In genomic region chr7:25006171-25006570, GRCm38 (mm10) we compare ENCODE assay signal across 8 mouse cellular contexts. TPM values are rescaled to one million over a fixed set of nuclear protein-coding genes. Genes with fewer than 3 reads are reported as not detected.
DNase-seq lines count a peak whose midpoint lies in the region; ATAC-seq lines count a peak whose summit lies in the region.

No protein-coding gene starts in this region.

- no peaks in the 10 kb centered on the region for H3K9me3 ChIP-seq in heart, embryonic 13.5 days
- H3K9me3 ChIP-seq in embryonic facial prominence, embryonic 12.5 days: no peaks in the 10 kb centered on the region
- H3K9me3 ChIP-seq in hindbrain, embryonic 16.5 days (ENCODE audit: control insufficient read depth, low read length): no peaks in the 10 kb centered on the region
- H3K9me3 ChIP-seq in midbrain, embryonic 15.5 days: no peaks in the 10 kb centered on the region

- H3K36me3 ChIP-seq in heart, embryonic 13.5 days: no peaks in the 10 kb centered on the region
- H3K36me3 ChIP-seq in embryonic facial prominence, embryonic 12.5 days: no peaks in the 10 kb centered on the region
- no peaks in the 10 kb centered on the region; the same call in 1 of the 2 replicates for H3K36me3 ChIP-seq in hindbrain, embryonic 16.5 days (ENCODE audit: control insufficient read depth, insufficient read depth, low read length)
- no peaks in the 10 kb centered on the region for H3K36me3 ChIP-seq in midbrain, embryonic 15.5 days (replicated peaks)

- H3K4me2 ChIP-seq in heart, embryonic 13.5 days: peak overlapping the region; percentile 74
- H3K4me2 ChIP-seq in embryonic facial prominence, embryonic 12.5 days (replicated peaks): peak overlapping the region; percentile 82
- peak overlapping the region; percentile 76 for H3K4me2 ChIP-seq in hindbrain, embryonic 16.5 days (ENCODE audit: low read length)
- peak overlapping the region; percentile 53 for H3K4me2 ChIP-seq in midbrain, embryonic 15.5 days

- H3K27me3 ChIP-seq in heart, embryonic 13.5 days (replicated peaks): peaks cover 90% of the 10 kb centered on the region
- H3K27me3 ChIP-seq in embryonic facial prominence, embryonic 12.5 days: peaks cover 75% of the 10 kb centered on the region
- H3K27me3 ChIP-seq in hindbrain, embryonic 16.5 days (replicated peaks; ENCODE audit: control insufficient read depth, insufficient read depth, low read length): no peaks in the 10 kb centered on the region
- no peaks in the 10 kb centered on the region for H3K27me3 ChIP-seq in midbrain, embryonic 15.5 days (replicated peaks)

- peaks cover 32% of the 10 kb centered on the region for H3K4me1 ChIP-seq in heart, embryonic 13.5 days
- H3K4me1 ChIP-seq in embryonic facial prominence, embryonic 12.5 days: peaks cover 47% of the 10 kb centered on the region
- peaks cover 63% of the 10 kb centered on the region for H3K4me1 ChIP-seq in hindbrain, embryonic 16.5 days (ENCODE audit: control insufficient read depth, insufficient read depth, low read depth, low read length)
- H3K4me1 ChIP-seq in midbrain, embryonic 15.5 days: peaks cover 77% of the 10 kb centered on the region

- no peak for ATAC-seq in heart, embryonic 13.5 days (ENCODE audit: extremely low read depth, insufficient number of reproducible peaks, low FRiP score, low TSS enrichment)
- ATAC-seq in embryonic facial prominence, embryonic 12.5 days (ENCODE audit: insufficient number of reproducible peaks, insufficient read depth, low FRiP score, low TSS enrichment): no peak; the same call in 1 of the 2 replicates
- ATAC-seq in hindbrain, embryonic 16.5 days: peak; percentile 35; the same call in 1 of the 2 replicates
- peak; percentile 19; the same call in 1 of the 2 replicates for ATAC-seq in midbrain, embryonic 15.5 days (replicated peaks)
- ATAC-seq in granulocyte monocyte progenitor cell, adult 5-6 weeks (replicated peaks; ENCODE audit: poor library complexity, severe bottlenecking): no peak

- WGBS in heart, embryonic 13.5 days: 63% methylated on average over 3 of the region's 3 CpGs
- 69% methylated on average over 3 of the region's 3 CpGs for WGBS in embryonic facial prominence, embryonic 12.5 days
- 62% methylated on average over 3 of the region's 3 CpGs for WGBS in hindbrain, embryonic 16.5 days
- WGBS in midbrain, embryonic 15.5 days: 66% methylated on average over 3 of the region's 3 CpGs

- DNase-seq in heart, adult 8-10 months (ENCODE audit: low spot score): no peak
- DNase-seq in urinary bladder, postnatal 36 days (ENCODE audit: low spot score in 2 of 2): no peak
- DNase-seq in left cerebral cortex, adult 11 months (ENCODE audit: low spot score): no peak

- no peak overlapping the region for H3K27ac ChIP-seq in heart, embryonic 13.5 days (replicated peaks)
- no peak overlapping the region for H3K27ac ChIP-seq in embryonic facial prominence, embryonic 12.5 days
- peak overlapping the region; percentile 97 for H3K27ac ChIP-seq in hindbrain, embryonic 16.5 days (ENCODE audit: low read depth, low read length)
- H3K27ac ChIP-seq in midbrain, embryonic 15.5 days: peak overlapping the region; percentile 98

- H3K9ac ChIP-seq in heart, embryonic 13.5 days: no peak overlapping the region
- no peak overlapping the region for H3K9ac ChIP-seq in embryonic facial prominence, embryonic 12.5 days
- peak overlapping the region; percentile 94 for H3K9ac ChIP-seq in hindbrain, embryonic 16.5 days (ENCODE audit: low read depth, low read length)
- H3K9ac ChIP-seq in midbrain, embryonic 15.5 days: peak overlapping the region; percentile 98; the same call in 1 of the 2 replicates

- peak overlapping the region; percentile 47 for H3K4me3 ChIP-seq in heart, embryonic 13.5 days
- peak overlapping the region; percentile 44 for H3K4me3 ChIP-seq in embryonic facial prominence, embryonic 12.5 days
- H3K4me3 ChIP-seq in hindbrain, embryonic 16.5 days (ENCODE audit: low read length): peak overlapping the region; percentile 85
- peak overlapping the region; percentile 97 for H3K4me3 ChIP-seq in midbrain, embryonic 15.5 days

RNA-seq across cellular contexts. Expression of gene Atp1a3, which starts 0.4 kb away (rescaled TPM):
- polyA plus RNA-seq in heart, embryonic 13.5 days (2015; fragmentation: Nextera tagmentation; extraction: Ambion mirVana): 1.4 and 1.6 TPM in 2 replicates
- 1 to 10 TPM in 2 of 4 experiments, under 1 TPM in 2; 0.60 to 3.3 (median 1.3) TPM for total RNA-seq in heart, adult 8-10 months (2022)
- 3.8 and 7.4 TPM in 2 replicates for polyA plus RNA-seq in embryonic facial prominence, embryonic 12.5 days (2016; fragmentation: Nextera tagmentation; extraction: Ambion mirVana)
- polyA plus RNA-seq in hindbrain, embryonic 16.5 days (2015; fragmentation: Nextera tagmentation; extraction: Ambion mirVana): 678 and 702 TPM in 2 replicates
- polyA plus RNA-seq in midbrain, embryonic 15.5 days (2015; fragmentation: Nextera tagmentation; extraction: Ambion mirVana): 405 and 430 TPM in 2 replicates
- total RNA-seq in granulocyte monocyte progenitor cell, adult 5-6 weeks (2014; fragmentation: Nextera tagmentation): 34.6 and 53.7 TPM in 2 replicates
- total RNA-seq in granulocyte monocyte progenitor cell, adult 5-6 weeks (2017): 24.4 and 34.1 TPM in 2 replicates

RNA-seq across cellular contexts. Expression of gene Rabac1, which starts 33.6 kb away (rescaled TPM):
- polyA plus RNA-seq in heart, embryonic 13.5 days (2015; fragmentation: Nextera tagmentation; extraction: Ambion mirVana): 185 and 197 TPM in 2 replicates
- total RNA-seq in heart, adult 8-10 months (2022): 100 to 1,000 TPM; 297 to 375 (median 324) TPM
- polyA plus RNA-seq in embryonic facial prominence, embryonic 12.5 days (2016; fragmentation: Nextera tagmentation; extraction: Ambion mirVana): 106 and 116 TPM in 2 replicates
- polyA plus RNA-seq in hindbrain, embryonic 16.5 days (2015; fragmentation: Nextera tagmentation; extraction: Ambion mirVana): 345 and 404 TPM in 2 replicates
- polyA plus RNA-seq in midbrain, embryonic 15.5 days (2015; fragmentation: Nextera tagmentation; extraction: Ambion mirVana): 275 and 289 TPM in 2 replicates
- total RNA-seq in granulocyte monocyte progenitor cell, adult 5-6 weeks (2014; fragmentation: Nextera tagmentation): 112 and 164 TPM in 2 replicates
- total RNA-seq in granulocyte monocyte progenitor cell, adult 5-6 weeks (2017): 118 and 121 TPM in 2 replicates

Comparison
In these comparisons a context has a peak if more than half of its experiments do, and no peak if none do; other contexts are left out.
1. ATAC-seq: peak in hindbrain, embryonic 16.5 days (single experiment) and midbrain, embryonic 15.5 days (single experiment); none in heart, embryonic 13.5 days (single experiment), embryonic facial prominence, embryonic 12.5 days (single experiment) and granulocyte monocyte progenitor cell, adult 5-6 weeks (single experiment).
2. H3K27ac ChIP-seq: peak in hindbrain, embryonic 16.5 days (single experiment) and midbrain, embryonic 15.5 days (single experiment); none in heart, embryonic 13.5 days (single experiment) and embryonic facial prominence, embryonic 12.5 days (single experiment).
3. H3K4me3 ChIP-seq: peak in every context shown above with its lines; median percentile 97 in midbrain, embryonic 15.5 days; 85 in hindbrain, embryonic 16.5 days; 47 in heart, embryonic 13.5 days; 44 in embryonic facial prominence, embryonic 12.5 days.
4. H3K9ac ChIP-seq: peak in hindbrain, embryonic 16.5 days (single experiment) and midbrain, embryonic 15.5 days (single experiment); none in heart, embryonic 13.5 days (single experiment) and embryonic facial prominence, embryonic 12.5 days (single experiment).
5. RNA of gene Atp1a3, which starts 0.4 kb away (polyA plus RNA-seq): 678 to 702 TPM in hindbrain, embryonic 16.5 days and 405 to 430 TPM in midbrain, embryonic 15.5 days; 3.8 to 7.4 TPM in embryonic facial prominence, embryonic 12.5 days and 1.4 to 1.6 TPM in heart, embryonic 13.5 days; every median in the first group is over 10 times any median in the second.
6. Peak in every context shown above with its lines, with median percentiles within 50 percentile points of each other: H3K4me2 ChIP-seq.